Mouse (Mus musculus): ENCODE results near the gene Gm5538. TPM values are rescaled to one million over a fixed set of nuclear protein-coding genes. Genes with fewer than 3 reads are reported as not detected.

Gm5538 gene
- polyA plus RNA-seq (2016; fragmentation: Nextera tagmentation; extraction: Ambion mirVana) = not detected in 2 replicates

GRCm38 (mm10) chr3:59729490-59729889 lies at the start of gene Gm5538:
Gene Gm5538, plus strand, starts transcription at chr3:59729790.
- no peaks in the 10 kb centered on the region for H3K9me3 ChIP-seq
- no peaks in the 10 kb centered on the region for H3K27me3 ChIP-seq (replicated peaks)
- H3K27ac ChIP-seq = no peak within 1 kb of the TSS
- H3K9ac ChIP-seq = no peak within 1 kb of the TSS
- no peak within 1 kb of the TSS for H3K4me3 ChIP-seq
- ATAC-seq (ENCODE audit: low FRiP score, low read depth) = no peak
- no peak within 1 kb of the TSS for H3K4me2 ChIP-seq (replicated peaks)
- 88% methylated on average over 2 of the region's 2 CpGs for WGBS
- H3K4me1 ChIP-seq = no peaks in the 10 kb centered on the region
- no peaks in the 10 kb centered on the region for H3K36me3 ChIP-seq

GRCm38 (mm10) chr3:59697391-59697790 lies 32.2 kb upstream of the Gm5538 start:
- 82% methylated on average over 3 of the region's 3 CpGs for WGBS
- no peak for ATAC-seq (ENCODE audit: low FRiP score, low read depth)
- Histone ChIP-seq H3K4me2 (replicated peaks) (no peak overlapping the region), H3K9me3 (no peaks in the 10 kb centered on the region), H3K27me3 (replicated peaks) (no peaks in the 10 kb centered on the region), H3K4me3 (no peak overlapping the region), H3K4me1 (no peaks in the 10 kb centered on the region), H3K9ac (no peak overlapping the region), H3K27ac (no peak overlapping the region), H3K36me3 (no peaks in the 10 kb centered on the region)

GRCm38 (mm10) chr3:59702614-59703110 lies 26.9 kb upstream of the Gm5538 start:
- no peaks in the 10 kb centered on the region for H3K9me3 ChIP-seq
- ATAC-seq (ENCODE audit: low FRiP score, low read depth) = no peak
- H3K4me1 ChIP-seq = no peaks in the 10 kb centered on the region
- no peak overlapping the region for H3K4me3 ChIP-seq
- no peaks in the 10 kb centered on the region for H3K36me3 ChIP-seq
- no peak overlapping the region for H3K4me2 ChIP-seq (replicated peaks)
- no peaks in the 10 kb centered on the region for H3K27me3 ChIP-seq (replicated peaks)
- 98% methylated on average over 1 of the region's 1 CpGs for WGBS
- H3K9ac ChIP-seq = no peak overlapping the region
- no peak overlapping the region for H3K27ac ChIP-seq

GRCm38 (mm10) chr3:59739866-59740265 lies 10.3 kb downstream of the Gm5538 start:
- H3K4me3 ChIP-seq = no peak overlapping the region
- H3K4me2 ChIP-seq (replicated peaks) = no peak overlapping the region
- no peak overlapping the region for H3K9ac ChIP-seq
- H3K4me1 ChIP-seq = no peaks in the 10 kb centered on the region
- WGBS = 92% methylated on average over 1 of the region's 1 CpGs
- ATAC-seq (ENCODE audit: low FRiP score, low read depth) = no peak
- H3K9me3 ChIP-seq = no peaks in the 10 kb centered on the region
- H3K27ac ChIP-seq = no peak overlapping the region
- no peaks in the 10 kb centered on the region for H3K36me3 ChIP-seq
- H3K27me3 ChIP-seq (replicated peaks) = no peaks in the 10 kb centered on the region

- Histone ChIP-seq H3K9ac (no peak overlapping the region), H3K9me3 (no peaks in the 10 kb centered on the region), H3K4me3 (no peak overlapping the region), H3K27me3 (replicated peaks) (no peaks in the 10 kb centered on the region), H3K4me1 (no peaks in the 10 kb centered on the region), H3K36me3 (no peaks in the 10 kb centered on the region), H3K4me2 (replicated peaks) (no peak overlapping the region), H3K27ac (no peak overlapping the region)
- no peak for ATAC-seq (ENCODE audit: low FRiP score, low read depth)
- WGBS = 13% methylated on average over 2 of the region's 2 CpGs
Observed at GRCm38 (mm10) chr3:59744181-59744580, 14.6 kb downstream of the Gm5538 start.

Other genes starting within 250 kb of the Gm5538 start
- not detected in 2 replicates for gene Gm8298, start 131.3 kb downstream of the Gm5538 start, polyA plus RNA-seq (2016; fragmentation: Nextera tagmentation; extraction: Ambion mirVana)
- gene C130079G13Rik, start 195.4 kb downstream of the Gm5538 start, polyA plus RNA-seq (2016; fragmentation: Nextera tagmentation; extraction: Ambion mirVana) = not detected in 2 replicates